Mouse (Mus musculus) thymus, postnatal 36 days (tissue): ENCODE measurements around the gene Ushbp1.

Experiments used
- DNase-seq, 2 experiments: peaks; one replicate each; pipeline ENCODE4 v3.0.0; 2022; ENCODE audit warnings: mixed read lengths in 2 of 2

The Ushbp1 gene

DNA sequence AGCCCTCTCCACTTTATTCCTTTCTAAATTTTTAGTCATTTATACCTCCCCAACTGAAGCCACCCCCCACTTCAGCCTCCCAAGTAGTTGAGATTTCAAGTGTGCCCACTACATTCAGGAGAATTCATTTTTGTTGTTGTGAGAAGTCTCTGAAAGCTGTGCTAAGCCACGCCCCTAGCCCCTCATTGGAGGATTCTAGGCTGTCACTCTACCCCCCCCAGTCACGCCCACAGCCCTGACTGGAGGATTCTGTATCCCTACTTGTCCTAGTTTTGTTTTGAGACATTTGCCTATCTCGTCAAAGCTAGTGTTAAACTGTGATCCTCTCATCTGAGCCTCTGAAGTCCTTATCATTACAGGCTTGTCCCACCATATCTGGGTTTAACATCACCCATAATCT, 2.7 kb downstream of the Ushbp1 start:
- no peak for DNase-seq

GRCm38 (mm10) chr8:71392391-71392790, 3.2 kb downstream of the Ushbp1 start:
- no peak for DNase-seq

DNA sequence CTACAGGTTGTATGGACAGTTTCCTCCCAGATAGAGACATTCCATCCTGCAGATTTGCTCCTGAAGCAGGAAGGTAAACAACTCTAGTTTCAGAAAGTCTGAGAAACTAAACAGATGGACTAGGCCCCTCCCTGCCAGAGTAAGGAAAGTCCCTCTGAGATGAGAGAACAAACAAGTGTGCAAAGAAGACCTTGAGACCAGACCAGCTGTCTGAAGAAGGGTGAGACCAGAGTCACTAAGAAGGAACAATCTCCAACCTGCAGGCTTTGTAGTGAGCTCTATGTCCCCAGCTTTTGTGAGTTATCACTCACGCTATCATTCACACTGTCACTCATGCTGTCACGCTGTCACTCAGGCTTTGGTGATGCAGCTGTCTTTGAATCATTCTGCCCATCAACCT, 3.9 kb downstream of the Ushbp1 start:
- peak in 1 of 2 experiments; percentile 0 for DNase-seq

GRCm38 (mm10) chr8:71388267-71388666, 7.3 kb downstream of the Ushbp1 start:
- no peak for DNase-seq

- no peak for DNase-seq
These were observed 10.3 kb downstream of the Ushbp1 start for GRCm38 (mm10) chr8:71385212-71385835.

GRCm38 (mm10) chr8:71383860-71384259, 11.7 kb downstream of the Ushbp1 start:
- no peak for DNase-seq

DNA sequence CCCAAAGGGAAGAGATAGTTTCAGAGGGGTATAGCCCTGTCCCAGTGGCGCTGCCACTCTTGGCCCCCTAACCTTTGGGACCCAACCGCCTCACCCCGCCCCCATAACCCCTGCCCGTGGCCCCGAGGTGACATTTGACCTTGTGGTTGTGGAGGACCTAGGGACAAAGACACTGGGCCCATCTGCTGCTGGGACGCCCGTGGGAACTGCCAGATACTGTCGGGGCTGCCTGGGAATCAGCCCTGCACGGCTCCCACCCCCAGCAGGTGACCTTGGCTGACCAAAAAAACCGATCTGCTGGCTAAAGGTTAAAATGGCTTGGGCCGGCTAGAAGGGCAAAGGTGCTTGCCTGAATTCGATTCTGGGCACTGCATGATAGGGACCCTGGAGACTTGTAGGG, 12.2 kb downstream of the Ushbp1 start:
- DNase-seq: no peak

- peak; percentile 63 to 78 for DNase-seq
These were observed 13.3 kb downstream of the Ushbp1 start for GRCm38 (mm10) chr8:71381971-71382961.

- DNase-seq: peak; percentile 33 to 53
These were observed 14.1 kb downstream of the Ushbp1 start, which contains the start of gene Nr2f6 for GRCm38 (mm10) chr8:71381421-71381970. Gene Nr2f6 (minus strand): TSS chr8:71381960.

DNA sequence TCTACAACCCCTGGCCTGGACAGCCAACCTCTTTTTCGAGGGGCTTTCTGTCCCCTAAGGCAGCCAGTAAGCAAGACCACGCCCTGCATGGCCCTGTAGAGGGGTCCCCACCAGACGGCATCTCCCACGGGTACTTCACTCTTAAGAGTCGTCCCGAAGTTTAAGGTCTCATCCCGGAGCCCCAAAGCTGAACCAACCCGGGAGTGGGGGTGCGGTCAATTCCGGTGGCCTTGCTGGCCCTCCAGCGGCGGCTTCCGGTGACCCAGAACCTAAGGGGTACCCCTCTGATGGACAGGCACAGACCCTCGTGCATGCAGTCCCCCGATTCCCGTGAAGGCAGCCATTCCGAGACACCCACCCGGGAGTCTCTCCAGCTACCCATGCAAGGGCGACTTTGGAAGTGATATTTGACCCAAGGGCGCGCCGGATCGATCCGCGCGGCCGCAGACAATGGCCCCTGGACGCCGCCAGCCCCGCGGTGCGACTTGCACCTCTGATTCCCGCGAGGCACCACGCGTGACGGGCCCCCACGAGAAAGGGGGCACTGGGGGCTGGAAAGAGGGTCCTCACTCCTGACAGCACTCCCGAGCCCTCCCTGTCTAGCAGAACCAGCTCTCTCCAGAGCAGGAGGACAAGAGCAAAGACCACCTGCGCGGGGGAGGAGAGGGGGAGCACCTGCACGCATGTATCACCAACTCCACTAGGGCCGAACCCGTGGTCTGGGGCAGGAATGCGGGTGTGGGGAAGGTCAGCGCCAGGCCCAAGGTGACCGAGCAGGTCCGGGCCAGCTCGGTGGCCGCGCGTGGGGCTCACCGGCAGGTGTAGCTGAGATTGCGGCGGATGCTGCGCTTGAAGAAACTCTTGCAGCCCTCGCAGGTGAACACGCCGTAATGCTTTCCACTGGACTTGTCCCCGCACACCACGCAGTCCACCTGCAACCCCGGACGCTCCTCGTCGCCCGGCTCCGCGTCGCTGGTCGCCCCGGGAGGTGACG, 15.1 kb downstream of the Ushbp1 start:
- no peak for DNase-seq

GRCm38 (mm10) chr8:71379512-71380075, 16.0 kb downstream of the Ushbp1 start:
- DNase-seq: no peak

DNA sequence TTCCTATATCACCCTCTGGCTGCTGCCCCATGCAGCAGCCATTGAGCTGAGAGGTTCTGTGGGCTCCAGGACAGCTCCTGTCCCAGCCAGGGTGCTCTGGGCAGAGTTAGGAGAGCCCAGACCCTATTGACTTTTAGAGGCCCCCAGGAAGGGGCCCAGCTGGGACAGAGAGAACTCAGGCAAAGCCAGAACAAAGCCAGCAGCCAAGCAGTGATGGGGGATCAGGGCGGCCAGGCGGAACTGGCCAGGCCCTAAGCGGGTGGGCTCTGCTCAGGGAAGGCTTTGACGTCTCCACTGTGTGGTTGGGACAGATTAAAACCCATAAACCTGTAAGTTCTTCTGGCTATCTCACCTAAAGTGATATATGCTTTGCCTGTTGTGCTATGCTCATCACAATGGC, 16.6 kb downstream of the Ushbp1 start:
- DNase-seq: no peak

GRCm38 (mm10) chr8:71376423-71377030, 19.1 kb downstream of the Ushbp1 start:
- no peak for DNase-seq

DNA sequence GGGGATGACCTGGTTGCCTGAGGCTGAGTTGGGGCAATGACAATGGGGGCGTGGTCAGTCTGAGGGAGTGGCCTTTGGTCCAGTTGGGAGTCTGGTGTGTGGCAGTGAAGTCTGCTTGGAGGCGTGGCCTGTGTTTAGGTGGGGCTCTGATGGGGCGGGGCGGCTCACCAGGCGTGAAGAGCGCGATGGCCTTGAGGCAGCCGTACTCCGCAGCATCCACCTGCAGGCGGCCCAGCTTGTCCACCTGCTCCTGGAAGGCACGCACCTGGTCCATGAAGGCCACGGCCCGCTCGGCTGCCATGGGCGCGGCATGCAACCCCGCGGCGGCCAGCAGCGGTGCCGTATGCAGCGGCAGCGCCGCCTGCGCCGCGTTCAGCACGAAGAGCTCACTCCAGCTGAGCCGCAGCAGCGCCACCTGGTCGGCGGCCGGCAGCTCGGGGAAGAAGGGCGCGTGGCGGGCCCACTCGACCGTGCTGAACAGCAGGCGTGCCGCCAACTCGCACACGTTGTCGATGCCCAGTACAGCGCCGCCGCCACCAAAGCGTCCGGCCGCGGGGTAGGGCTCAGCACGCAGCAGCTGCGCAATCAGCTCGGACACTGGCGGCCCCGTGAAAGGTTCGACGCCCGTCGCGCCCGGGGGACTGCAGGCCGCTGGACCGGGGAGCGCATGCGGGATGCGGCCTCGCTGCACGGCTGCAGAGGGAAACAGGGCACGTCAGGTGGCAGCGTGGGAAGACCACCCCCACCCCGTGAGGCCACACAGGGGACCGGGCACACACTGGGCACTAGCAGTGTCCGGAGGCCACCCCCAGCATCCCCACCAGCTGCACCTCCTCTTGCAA, 19.8 kb downstream of the Ushbp1 start:
- peak; percentile 48 to 65 for DNase-seq

DNA sequence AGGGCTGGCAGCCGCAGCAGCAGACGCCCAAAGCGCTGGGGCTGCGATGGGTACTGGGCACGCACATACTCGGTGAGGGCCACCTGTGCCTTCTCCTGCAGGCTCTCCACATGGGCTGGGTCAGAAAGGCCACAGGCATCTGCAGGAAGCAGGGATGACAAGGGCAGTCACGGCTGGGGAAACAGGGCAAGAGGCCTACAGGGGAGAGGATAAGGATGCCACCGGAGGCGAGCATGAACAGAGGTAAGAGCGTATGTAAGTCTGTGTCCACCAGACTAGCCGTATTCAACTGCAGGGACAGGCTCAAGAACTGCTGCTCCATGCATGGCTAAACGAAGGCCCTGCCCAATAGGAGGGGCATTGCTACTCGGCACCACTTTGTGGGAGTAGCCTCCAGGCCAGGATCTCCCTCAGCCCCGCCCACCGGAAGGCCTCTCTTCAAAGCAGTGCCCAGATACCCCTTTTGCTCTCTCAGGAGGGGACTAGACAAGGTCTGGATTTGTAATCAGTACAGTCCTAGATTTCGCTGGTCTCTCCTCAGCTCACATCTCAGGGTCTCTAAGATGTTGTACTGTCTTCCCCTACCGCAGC, 20.9 kb downstream of the Ushbp1 start:
- DNase-seq: no peak

- DNase-seq: no peak
These were observed 22.6 kb downstream of the Ushbp1 start for GRCm38 (mm10) chr8:71373000-71373399.

- no peak for DNase-seq
These were observed 23.2 kb downstream of the Ushbp1 start for GRCm38 (mm10) chr8:71372427-71372826.

- DNase-seq: peak; percentile 97 to 99
These were observed 24.3 kb downstream of the Ushbp1 start, which contains the start of gene Ocel1 for GRCm38 (mm10) chr8:71371236-71371848. Gene Ocel1 (plus strand): TSS chr8:71371298.

GRCm38 (mm10) chr8:71370711-71371235, 24.8 kb downstream of the Ushbp1 start:
- no peak for DNase-seq
